Mouse (Mus musculus): ENCODE data around the gene Asic5. TPM values are rescaled to one million over a fixed set of nuclear protein-coding genes. Genes with fewer than 3 reads are reported as not detected.

Asic5 gene
- polyA plus RNA-seq, 1 experiment from 2014 or later: 1.3 TPM

DNA sequence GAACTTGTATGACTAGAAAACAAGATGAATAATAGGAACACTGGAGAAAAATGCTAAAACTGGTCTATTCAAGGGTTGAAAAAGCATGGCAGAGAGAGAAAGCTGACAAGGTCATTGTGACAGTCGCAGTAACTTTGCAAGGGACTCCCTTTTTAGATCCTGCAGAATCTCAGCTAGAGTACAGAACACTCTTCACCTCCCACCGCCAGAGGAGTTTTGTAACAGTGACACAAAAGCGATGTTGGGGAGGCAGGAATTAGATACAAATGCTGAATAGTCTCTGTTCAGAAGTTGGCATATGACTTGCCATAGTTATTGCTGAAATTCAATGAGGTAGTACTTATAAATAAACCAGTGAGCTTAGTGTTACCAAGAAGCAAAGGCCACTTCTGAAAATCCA, 41.0 kb downstream of the Asic5 start:
- 88% methylated on average over 3 of the region's 3 CpGs for WGBS
- Histone ChIP-seq H3K36me3 (ENCODE audit: control insufficient read depth, insufficient read depth) (no peaks in the 10 kb centered on the region), H3K4me1 (replicated peaks; ENCODE audit: control insufficient read depth, insufficient read depth, low read length) (no peaks in the 10 kb centered on the region), H3K27ac (ENCODE audit: low read depth, low read length) (no peak overlapping the region), H3K4me2 (replicated peaks; ENCODE audit: low read depth) (no peak overlapping the region), H3K9me3 (ENCODE audit: control insufficient read depth) (no peaks in the 10 kb centered on the region), H3K27me3 (replicated peaks; ENCODE audit: control insufficient read depth, insufficient read depth, low read length) (no peaks in the 10 kb centered on the region), H3K9ac (ENCODE audit: low read depth, low read length) (no peak overlapping the region), H3K4me3 (ENCODE audit: low read depth, low read length) (no peak overlapping the region)
- ATAC-seq: no peak
- no peak for TF ChIP-seq CTCF (IDR thresholded peaks at IDR 0.05; ENCODE audit: low read depth)

- no peaks in the 10 kb centered on the region for H3K4me1 ChIP-seq (replicated peaks; ENCODE audit: control insufficient read depth, insufficient read depth, low read length)
- 76% methylated on average over 1 of the region's 1 CpGs for WGBS
- H3K4me3 ChIP-seq (ENCODE audit: low read depth, low read length): no peak overlapping the region
- H3K4me2 ChIP-seq (replicated peaks; ENCODE audit: low read depth): no peak overlapping the region
- H3K27me3 ChIP-seq (replicated peaks; ENCODE audit: control insufficient read depth, insufficient read depth, low read length): no peaks in the 10 kb centered on the region
- ATAC-seq: no peak
- no peak overlapping the region for H3K9ac ChIP-seq (ENCODE audit: low read depth, low read length)
- no peaks in the 10 kb centered on the region for H3K36me3 ChIP-seq (ENCODE audit: control insufficient read depth, insufficient read depth)
- TF ChIP-seq CTCF (IDR thresholded peaks at IDR 0.05; ENCODE audit: low read depth): no peak
- no peak overlapping the region for H3K27ac ChIP-seq (ENCODE audit: low read depth, low read length)
- H3K9me3 ChIP-seq (ENCODE audit: control insufficient read depth): no peaks in the 10 kb centered on the region
Observed at GRCm38 (mm10) chr3:82027286-82027685, 45.2 kb downstream of the Asic5 start.

GRCm38 (mm10) chr3:82029229-82029628, 47.1 kb downstream of the Asic5 start:
- H3K27ac ChIP-seq (ENCODE audit: low read depth, low read length): no peak overlapping the region
- peak; percentile 80 for TF ChIP-seq CTCF (IDR thresholded peaks at IDR 0.05; ENCODE audit: low read depth)

GRCm38 (mm10) chr3:82030008-82030748, 48.1 kb downstream of the Asic5 start:
- ATAC-seq: no peak
- no peak overlapping the region for H3K9ac ChIP-seq (ENCODE audit: low read depth, low read length)
- no peaks in the 10 kb centered on the region for H3K9me3 ChIP-seq (ENCODE audit: control insufficient read depth)
- no peaks in the 10 kb centered on the region for H3K36me3 ChIP-seq (ENCODE audit: control insufficient read depth, insufficient read depth)
- H3K4me1 ChIP-seq (replicated peaks; ENCODE audit: control insufficient read depth, insufficient read depth, low read length): no peaks in the 10 kb centered on the region
- no peak overlapping the region for H3K4me3 ChIP-seq (ENCODE audit: low read depth, low read length)
- 59% methylated on average over 1 of the region's 1 CpGs for WGBS
- H3K27ac ChIP-seq (ENCODE audit: low read depth, low read length): no peak overlapping the region
- TF ChIP-seq CTCF (IDR thresholded peaks at IDR 0.05; ENCODE audit: low read depth): no peak
- no peak overlapping the region for H3K4me2 ChIP-seq (replicated peaks; ENCODE audit: low read depth)
- no peaks in the 10 kb centered on the region for H3K27me3 ChIP-seq (replicated peaks; ENCODE audit: control insufficient read depth, insufficient read depth, low read length)

More at GRCm38 (mm10) chr3:82029229-82029628, 47.1 kb downstream of the Asic5 start:
- Histone ChIP-seq H3K36me3 (ENCODE audit: control insufficient read depth, insufficient read depth) (no peaks in the 10 kb centered on the region), H3K27me3 (replicated peaks; ENCODE audit: control insufficient read depth, insufficient read depth, low read length) (no peaks in the 10 kb centered on the region), H3K9me3 (ENCODE audit: control insufficient read depth) (no peaks in the 10 kb centered on the region), H3K4me3 (ENCODE audit: low read depth, low read length) (no peak overlapping the region), H3K4me2 (replicated peaks; ENCODE audit: low read depth) (no peak overlapping the region), H3K4me1 (replicated peaks; ENCODE audit: control insufficient read depth, insufficient read depth, low read length) (no peaks in the 10 kb centered on the region), H3K9ac (ENCODE audit: low read depth, low read length) (no peak overlapping the region)
- ATAC-seq: no peak
- WGBS: 2% methylated on average over 3 of the region's 3 CpGs

GRCm38 (mm10) chr3:82036262-82037044, 54.4 kb downstream of the Asic5 start:
- TF ChIP-seq CTCF (IDR thresholded peaks at IDR 0.05; ENCODE audit: low read depth): no peak
- 56% methylated on average over 2 of the region's 2 CpGs for WGBS
- no peak for ATAC-seq
- no peak overlapping the region for H3K4me3 ChIP-seq (ENCODE audit: low read depth, low read length)
- H3K9ac ChIP-seq (ENCODE audit: low read depth, low read length): no peak overlapping the region
- no peaks in the 10 kb centered on the region for H3K36me3 ChIP-seq (ENCODE audit: control insufficient read depth, insufficient read depth)
- no peak overlapping the region for H3K27ac ChIP-seq (ENCODE audit: low read depth, low read length)
- no peak overlapping the region for H3K4me2 ChIP-seq (replicated peaks; ENCODE audit: low read depth)
- no peaks in the 10 kb centered on the region for H3K9me3 ChIP-seq (ENCODE audit: control insufficient read depth)
- no peaks in the 10 kb centered on the region for H3K27me3 ChIP-seq (replicated peaks; ENCODE audit: control insufficient read depth, insufficient read depth, low read length)
- H3K4me1 ChIP-seq (replicated peaks; ENCODE audit: control insufficient read depth, insufficient read depth, low read length): no peaks in the 10 kb centered on the region

- H3K27ac ChIP-seq (ENCODE audit: low read depth, low read length): no peak overlapping the region
- H3K9me3 ChIP-seq (ENCODE audit: control insufficient read depth): no peaks in the 10 kb centered on the region
- H3K36me3 ChIP-seq (ENCODE audit: control insufficient read depth, insufficient read depth): no peaks in the 10 kb centered on the region
- no peak for ATAC-seq
- H3K4me2 ChIP-seq (replicated peaks; ENCODE audit: low read depth): no peak overlapping the region
- WGBS: 60% methylated on average over 6 of the region's 6 CpGs
- H3K4me1 ChIP-seq (replicated peaks; ENCODE audit: control insufficient read depth, insufficient read depth, low read length): no peaks in the 10 kb centered on the region
- no peak overlapping the region for H3K9ac ChIP-seq (ENCODE audit: low read depth, low read length)
- H3K4me3 ChIP-seq (ENCODE audit: low read depth, low read length): no peak overlapping the region
- no peak for TF ChIP-seq CTCF (IDR thresholded peaks at IDR 0.05; ENCODE audit: low read depth)
- no peaks in the 10 kb centered on the region for H3K27me3 ChIP-seq (replicated peaks; ENCODE audit: control insufficient read depth, insufficient read depth, low read length)
Observed at GRCm38 (mm10) chr3:82043676-82044075, 61.6 kb downstream of the Asic5 start.
